Mouse (Mus musculus): ENCODE data around the gene Zfp444. TPM values are rescaled to one million over a fixed set of nuclear protein-coding genes. Genes with fewer than 3 reads are reported as not detected.

Zfp444 gene
- total and polyA plus RNA-seq, 3 experiments, result 16.2 to 24.2 TPM; not detected in 1

- Histone ChIP-seq H3K27ac (ENCODE audit: control insufficient read depth, low read depth, low read length) (no peak overlapping the region), H3K4me1 (ENCODE audit: control insufficient read depth in 1 of 2, insufficient read depth in 2 of 2, low read length in 2 of 2) (peaks cover 2 to 10% of the 10 kb centered on the region in 2 experiments; a peak in 3 of 4 replicates), H3K9ac (ENCODE audit: control insufficient read depth, low read depth, low read length, poor library complexity, severe bottlenecking) (no peak overlapping the region), H3K36me3 (ENCODE audit: control insufficient read depth in 1 of 2, insufficient read depth in 2 of 2, low read length in 2 of 2) (peaks cover 0 to 6% of the 10 kb centered on the region in 2 experiments; a peak in 2 of 4 replicates), H3K79me2 (ENCODE audit: control insufficient read depth, insufficient read depth, low read length, poor library complexity) (no peaks in the 10 kb centered on the region), H3K9me3 (replicated peaks; ENCODE audit: insufficient read depth, low read length) (no peaks in the 10 kb centered on the region), H3K4me3 (ENCODE audit: control insufficient read depth in 1 of 2, insufficient read depth in 1 of 2, low read depth in 2 of 2, low read length in 2 of 2) (no peak overlapping the region), H3K27me3 (ENCODE audit: control insufficient read depth in 1 of 2, insufficient read depth in 2 of 2, low read length in 2 of 2) (no peaks in the 10 kb centered on the region)
- DNase-seq (ENCODE audit: low read depth, low spot score), result peak; percentile 33
- 0 out of 2 replicates have a peak, but pooled peaks have one; percentile 7 for TF ChIP-seq ETS1 (IDR thresholded peaks at IDR 0.05; ENCODE audit: low read depth, low read length)
- TF ChIP-seq E2F4 (IDR thresholded peaks at IDR 0.05; ENCODE audit: borderline replicate concordance, low read depth, low read length), result no peak
- TF ChIP-seq MYC (IDR thresholded peaks at IDR 0.05; ENCODE audit: low read depth, low read length), result no peak
- 0 out of 2 replicates have a peak, but pooled peaks have one; percentile 10 for TF ChIP-seq TCF12 (IDR thresholded peaks at IDR 0.05; ENCODE audit: low read depth, low read length)
Observed at GRCm38 (mm10) chr7:6179013-6179412, 7.0 kb downstream of the Zfp444 start.

- TF ChIP-seq UBTF (IDR thresholded peaks at IDR 0.05; ENCODE audit: borderline replicate concordance, insufficient read depth, low read depth, low read length) (no peak), POLR2AphosphoS2 (IDR thresholded peaks at IDR 0.05; ENCODE audit: low read length) (no peak), ELF1 (IDR thresholded peaks at IDR 0.05; ENCODE audit: low read depth, low read length) (no peak), CTCF (IDR thresholded peaks at IDR 0.05 in 2 of 3, conservative IDR thresholded peaks at IDR 0.05 in 1 of 3; ENCODE audit: control insufficient read depth in 1 of 3, insufficient read depth in 1 of 3, low read depth in 2 of 3, low read length in 3 of 3, poor library complexity in 1 of 3, severe bottlenecking in 1 of 3) (no peak), EP300 (IDR thresholded peaks at IDR 0.05; ENCODE audit: low read depth in 1 of 2, low read length in 2 of 2) (no peak), MYC (IDR thresholded peaks at IDR 0.05; ENCODE audit: low read depth, low read length) (no peak), SIN3A (IDR thresholded peaks at IDR 0.05; ENCODE audit: low read length) (no peak), MAFK (IDR thresholded peaks at IDR 0.05; ENCODE audit: borderline replicate concordance, low read depth, low read length) (no peak), RAD21 (IDR thresholded peaks at IDR 0.05; ENCODE audit: low read depth, low read length) (no peak), GATA1 (IDR thresholded peaks at IDR 0.05; ENCODE audit: low read depth, low read length) (no peak), USF1 (IDR thresholded peaks at IDR 0.05; ENCODE audit: low read depth, low read length) (no peak), ZC3H11A (IDR thresholded peaks at IDR 0.05; ENCODE audit: low read depth, low read length) (no peak), USF2 (IDR thresholded peaks at IDR 0.05; ENCODE audit: borderline replicate concordance in 1 of 2, insufficient read depth in 1 of 2, low read depth in 1 of 2, low read length in 2 of 2) (no peak), NRF1 (IDR thresholded peaks at IDR 0.05; ENCODE audit: insufficient read depth, low read depth, low read length, poor library complexity, severe bottlenecking) (no peak), ZMIZ1 (IDR thresholded peaks at IDR 0.05; ENCODE audit: low read depth, low read length) (no peak), KAT2A (conservative IDR thresholded peaks at IDR 0.05; ENCODE audit: low read depth, low read length) (no peak), ZKSCAN1 (IDR thresholded peaks at IDR 0.05; ENCODE audit: low read depth, low read length) (no peak), HCFC1 (IDR thresholded peaks at IDR 0.05; ENCODE audit: low read depth, low read length) (no peak), POLR2AphosphoS5 (IDR thresholded peaks at IDR 0.05; ENCODE audit: borderline replicate concordance, low read depth, low read length) (no peak), E2F4 (IDR thresholded peaks at IDR 0.05; ENCODE audit: borderline replicate concordance, low read depth, low read length) (no peak)
- no peaks in the 10 kb centered on the region for H3K9me3 ChIP-seq (replicated peaks; ENCODE audit: insufficient read depth, low read length)
- H3K9ac ChIP-seq (ENCODE audit: control insufficient read depth, low read depth, low read length, poor library complexity, severe bottlenecking), result no peak overlapping the region
- no peaks in the 10 kb centered on the region for H3K79me2 ChIP-seq (ENCODE audit: control insufficient read depth, insufficient read depth, low read length, poor library complexity)
- no peak overlapping the region for H3K27ac ChIP-seq (ENCODE audit: control insufficient read depth, low read depth, low read length)
- H3K4me1 ChIP-seq (ENCODE audit: control insufficient read depth in 1 of 2, insufficient read depth in 2 of 2, low read length in 2 of 2), result peaks cover 0 to 2% of the 10 kb centered on the region in 2 experiments; a peak in 2 of 4 replicates
- H3K36me3 ChIP-seq (ENCODE audit: control insufficient read depth in 1 of 2, insufficient read depth in 2 of 2, low read length in 2 of 2), result no peaks in the 10 kb centered on the region
- H3K27me3 ChIP-seq (ENCODE audit: control insufficient read depth in 1 of 2, insufficient read depth in 2 of 2, low read length in 2 of 2), result no peaks in the 10 kb centered on the region
- DNase-seq (ENCODE audit: low read depth, low spot score), result no peak
- H3K4me3 ChIP-seq (ENCODE audit: control insufficient read depth in 1 of 2, insufficient read depth in 1 of 2, low read depth in 2 of 2, low read length in 2 of 2), result no peak overlapping the region
Observed at GRCm38 (mm10) chr7:6182882-6183281, 10.9 kb downstream of the Zfp444 start.
